Mouse (Mus musculus) CH12.LX (cell line): ENCODE data around the gene Adss. TPM values are rescaled to one million over a fixed set of nuclear protein-coding genes. Genes with fewer than 3 reads are reported as not detected.

ENCODE experiments used
- DNase-seq: peaks from one replicate; pipeline ENCODE4 v3.0.0-alpha.2; 2013; ENCODE audit errors: extremely low read depth
- H3K27ac ChIP-seq: 2 replicates; pipeline ENCODE4 v1.5.1; 2012; ENCODE audit warnings: low read depth, mild to moderate bottlenecking, control low read depth, moderate library complexity; ENCODE audit not compliant: insufficient read depth
- H3K27me3 ChIP-seq: replicated peaks from 2 replicates; pipeline ENCODE3; 2012; ENCODE audit warnings: inconsistent platforms
- H3K36me3 ChIP-seq, 2 experiments: replicated peaks in 1 of 2; 2 replicates each; pipeline versions ENCODE3 to v1.6.1; 2012; ENCODE audit warnings: inconsistent platforms in 1 of 2, low read length in 1 of 2, mild to moderate bottlenecking in 1 of 2, mixed read lengths in 1 of 2, moderate library complexity in 1 of 2; ENCODE audit not compliant: control insufficient read depth in 1 of 2, insufficient read depth in 1 of 2
- H3K4me1 ChIP-seq, 2 experiments: 2 replicates each; pipeline ENCODE4 v1.6.1; 2012; ENCODE audit warnings: inconsistent platforms in 1 of 2, moderate library complexity in 1 of 2; ENCODE audit not compliant: insufficient read depth in 2 of 2, control insufficient read depth in 1 of 2
- H3K4me2 ChIP-seq: 2 replicates; pipeline ENCODE4 v1.6.1; 2012; ENCODE audit warnings: low read depth, mild to moderate bottlenecking, control low read depth; ENCODE audit not compliant: poor library complexity, insufficient read depth, severe bottlenecking
- H3K4me3 ChIP-seq, 3 experiments: fragments of 150-350 bp in 1 of 3; sonication (generic) in 1 of 3; replicated peaks in 1 of 3; 2 replicates each; pipeline versions ENCODE3 to v1.5.1; 2011 to 2012; ENCODE audit warnings: low read depth in 2 of 3, low read length in 2 of 3, mild to moderate bottlenecking in 2 of 3, moderate library complexity in 2 of 3, control low read depth in 1 of 3, improper control_type of control experiment in 1 of 3, inconsistent platforms in 1 of 3, mixed read lengths in 1 of 3; ENCODE audit not compliant: poor library complexity in 1 of 3
- H3K79me2 ChIP-seq: replicated peaks from 2 replicates; pipeline ENCODE4 v1.6.1; 2012; ENCODE audit warnings: mild to moderate bottlenecking, moderate library complexity; ENCODE audit not compliant: control insufficient read depth, poor library complexity, insufficient read depth, severe bottlenecking; ENCODE audit errors: extremely low read depth
- H3K9ac ChIP-seq: 2 replicates; pipeline ENCODE4 v1.6.1; 2012; ENCODE audit warnings: low read depth, mild to moderate bottlenecking, control low read depth, moderate library complexity; ENCODE audit not compliant: insufficient read depth
- H3K9me3 ChIP-seq: replicated peaks from 2 replicates; pipeline ENCODE3; 2012; ENCODE audit warnings: low read length, inconsistent platforms, mixed read lengths
- BHLHE40 ChIP-seq: IDR thresholded peaks from 2 replicates; pipeline ENCODE4 v1.6.1; 2011; ENCODE audit warnings: mild to moderate bottlenecking, low read depth, low read length, improper control_type of control experiment
- CHD1 ChIP-seq: IDR thresholded peaks from 2 replicates; pipeline ENCODE4 v1.6.1; 2012; ENCODE audit warnings: low read depth, low read length, improper control_type of control experiment, inconsistent platforms
- CTCF ChIP-seq, 2 experiments: IDR thresholded peaks in 1 of 2; conservative IDR thresholded peaks in 1 of 2; 2 replicates each; pipeline ENCODE4 v1.5.1; 2011 to 2012; ENCODE audit warnings: low read depth in 2 of 2, low read length in 2 of 2, improper control_type of control experiment in 1 of 2, inconsistent platforms in 1 of 2, mild to moderate bottlenecking in 1 of 2, moderate library complexity in 1 of 2
- EP300 ChIP-seq: IDR thresholded peaks from 2 replicates; pipeline ENCODE4 v1.6.1; 2011; ENCODE audit warnings: low read length, improper control_type of control experiment
- JUN ChIP-seq: IDR thresholded peaks from 2 replicates; pipeline ENCODE4 v1.6.1; 2011; ENCODE audit warnings: low read depth, mild to moderate bottlenecking, low read length, improper control_type of control experiment, moderate library complexity; ENCODE audit not compliant: insufficient read depth
- JUND ChIP-seq: conservative IDR thresholded peaks from 2 replicates; pipeline ENCODE4 v1.6.1; 2011; ENCODE audit warnings: low read depth, low read length, improper control_type of control experiment
- KAT2A ChIP-seq: IDR thresholded peaks from 2 replicates; pipeline ENCODE4 v1.6.1; 2012; ENCODE audit warnings: low read length, improper control_type of control experiment, inconsistent platforms; ENCODE audit not compliant: insufficient replicate concordance
- MAFK ChIP-seq: IDR thresholded peaks from 2 replicates; pipeline ENCODE4 v1.6.1; 2011; ENCODE audit warnings: low read length, improper control_type of control experiment; ENCODE audit not compliant: insufficient replicate concordance
- MAZ ChIP-seq: IDR thresholded peaks from 2 replicates; pipeline ENCODE4 v1.6.1; 2012; ENCODE audit warnings: low read depth, mild to moderate bottlenecking, inconsistent platforms, low read length, improper control_type of control experiment, moderate library complexity
- MEF2A ChIP-seq: IDR thresholded peaks from 2 replicates; pipeline ENCODE4 v1.6.1; 2014; ENCODE audit warnings: low read depth, mild to moderate bottlenecking, inconsistent platforms, low read length, improper control_type of control experiment, borderline replicate concordance
- MXI1 ChIP-seq: IDR thresholded peaks from 2 replicates; pipeline ENCODE4 v1.6.1; 2011; ENCODE audit warnings: mild to moderate bottlenecking, low read depth, low read length, improper control_type of control experiment
- MYC ChIP-seq: IDR thresholded peaks from 2 replicates; pipeline ENCODE4 v1.6.1; 2011; ENCODE audit warnings: low read depth, mild to moderate bottlenecking, improper control_type of control experiment, low read length
- NELFE ChIP-seq: IDR thresholded peaks from 2 replicates; pipeline ENCODE4 v1.6.1; 2011; ENCODE audit warnings: low read depth, low read length, improper control_type of control experiment
- PAX5 ChIP-seq: IDR thresholded peaks from 2 replicates; pipeline ENCODE4 v1.6.1; 2012; ENCODE audit warnings: low read length, inconsistent platforms, mixed read lengths
- POLR2AphosphoS2 ChIP-seq: IDR thresholded peaks from 2 replicates; pipeline ENCODE4 v1.6.1; 2011; ENCODE audit warnings: low read depth, low read length, improper control_type of control experiment
- SMC3 ChIP-seq: IDR thresholded peaks from 2 replicates; pipeline ENCODE4 v1.6.1; 2011; ENCODE audit warnings: low read depth, low read length, improper control_type of control experiment
- TBP ChIP-seq: conservative IDR thresholded peaks from 2 replicates; pipeline ENCODE4 v1.6.1; 2011; ENCODE audit warnings: low read depth, low read length, improper control_type of control experiment
- TCF12 ChIP-seq: IDR thresholded peaks from 2 replicates; pipeline ENCODE4 v1.6.1; 2014; ENCODE audit warnings: low read depth, mild to moderate bottlenecking, inconsistent platforms, low read length, improper control_type of control experiment
- UBTF ChIP-seq: IDR thresholded peaks from 2 replicates; pipeline ENCODE4 v1.6.1; 2012; ENCODE audit warnings: low read depth, mild to moderate bottlenecking, inconsistent platforms, low read length, improper control_type of control experiment, moderate library complexity
- USF1 ChIP-seq: IDR thresholded peaks from 2 replicates; pipeline ENCODE4 v1.6.1; 2014; ENCODE audit warnings: low read depth, mild to moderate bottlenecking, inconsistent platforms, low read length, improper control_type of control experiment
- USF2 ChIP-seq: conservative IDR thresholded peaks from 2 replicates; pipeline ENCODE4 v1.6.1; 2011; ENCODE audit warnings: low read depth, low read length, improper control_type of control experiment
- dilution Hi-C: fragments of 300-500 bp; cut with MboI; formaldehyde crosslinking; loops from 2 replicates; pipeline ENCODE4 v1.14.3; 2020; ENCODE audit warnings: low sequenced_read_pairs; ENCODE audit not compliant: extremely low pct_unique_long_range_greater_than_20kb, extremely low pct_ligation_motif_present
- in situ Hi-C: fragments of 300-500 bp; cut with MboI; formaldehyde crosslinking; loops from 3 replicates; pipeline ENCODE4 v1.14.3; 2019; ENCODE audit warnings: low sequenced_read_pairs, low pct_ligation_motif_present, low pct_unique_long_range_greater_than_20kb, mixed read lengths
- polyA plus RNA-seq: library from polyadenylated mRNA; unstranded; fragments of >175 nt; gene quantifications from 2 replicates; pipeline ENCODE4 v1.2.1, GENCODE M21; 2012; ENCODE audit warnings: low read depth; ENCODE audit not compliant: insufficient read length
- total RNA-seq, 2 experiments: library from RNA; depleted of rRNA; stranded (reverse); fragments of 300-350 nt in 1 of 2; fragments of >200 nt in 1 of 2; gene quantifications; 2 replicates each; pipeline ENCODE4 v1.2.3; 2012 to 2014

The Adss gene
- total and polyA plus RNA-seq, 3 experiments: 45.2 to 105 (median 95.5) TPM

GRCm38 (mm10) chr1:177742119-177742518 lies 54.2 kb downstream of the Adss start:
- no peaks in the 10 kb centered on the region for H3K27me3 ChIP-seq
- dilution Hi-C loops (no loop called here), in situ Hi-C loops (no loop called here)

DNA sequence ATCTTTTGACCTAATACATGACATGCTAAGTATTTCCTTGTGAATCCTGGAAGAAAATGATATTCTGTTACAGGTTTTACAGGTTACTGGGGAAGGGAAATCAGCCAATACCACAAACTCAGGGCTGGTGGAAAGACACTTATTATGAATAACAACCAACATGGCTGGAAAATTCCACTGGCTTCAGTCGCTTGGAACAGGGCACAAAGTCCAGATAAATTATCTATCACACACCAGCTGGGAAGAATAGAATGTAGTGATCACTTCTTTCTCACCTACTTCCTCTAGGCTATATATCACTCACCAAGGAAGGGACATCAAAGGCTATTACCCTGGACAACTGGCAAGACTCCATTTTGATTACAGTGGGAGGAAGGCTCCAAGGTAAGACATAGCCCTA lies 55.6 kb downstream of the Adss start:
- no peak for DNase-seq
- no peak overlapping the region for H3K9ac ChIP-seq
- H3K4me2 ChIP-seq: no peak overlapping the region
- no peaks in the 10 kb centered on the region for H3K27me3 ChIP-seq
- H3K4me1 ChIP-seq: peaks cover 2 to 10% of the 10 kb centered on the region in 2 experiments; a peak in 2 of 4 replicates
- H3K9me3 ChIP-seq: no peaks in the 10 kb centered on the region
- no peak overlapping the region for H3K4me3 ChIP-seq
- dilution Hi-C loops (no loop called here), in situ Hi-C loops (no loop called here)
- H3K27ac ChIP-seq: no peak overlapping the region
- H3K36me3 ChIP-seq: no peaks in the 10 kb centered on the region
- TF ChIP-seq UBTF (no peak), SMC3 (no peak), USF2 (no peak), USF1 (no peak), MEF2A (no peak), POLR2AphosphoS2 (no peak), TCF12 (no peak), CHD1 (no peak), MAFK (no peak), BHLHE40 (no peak), TBP (no peak), MAZ (no peak), JUND (no peak), KAT2A (no peak)
- H3K79me2 ChIP-seq: no peaks in the 10 kb centered on the region

More at GRCm38 (mm10) chr1:177742119-177742518, 54.2 kb downstream of the Adss start:
- Histone ChIP-seq H3K36me3 (no peaks in the 10 kb centered on the region), H3K4me1 (peaks cover 2 to 10% of the 10 kb centered on the region in 2 experiments; a peak in 2 of 4 replicates), H3K4me2 (no peak overlapping the region), H3K79me2 (no peaks in the 10 kb centered on the region), H3K4me3 (no peak overlapping the region), H3K9me3 (no peaks in the 10 kb centered on the region), H3K9ac (no peak overlapping the region), H3K27ac (no peak overlapping the region)
- TF ChIP-seq MXI1 (no peak), JUN (no peak), CTCF (conservative IDR thresholded peaks at IDR 0.05 in 1 of 2, IDR thresholded peaks at IDR 0.05 in 1 of 2; ENCODE audit: low read depth in 2 of 2, low read length in 2 of 2) (no peak), MAZ (no peak), MYC (no peak), PAX5 (no peak), MAFK (no peak), POLR2AphosphoS2 (no peak), EP300 (no peak), NELFE (no peak)
- DNase-seq: no peak
